In the genomic region with DNA sequence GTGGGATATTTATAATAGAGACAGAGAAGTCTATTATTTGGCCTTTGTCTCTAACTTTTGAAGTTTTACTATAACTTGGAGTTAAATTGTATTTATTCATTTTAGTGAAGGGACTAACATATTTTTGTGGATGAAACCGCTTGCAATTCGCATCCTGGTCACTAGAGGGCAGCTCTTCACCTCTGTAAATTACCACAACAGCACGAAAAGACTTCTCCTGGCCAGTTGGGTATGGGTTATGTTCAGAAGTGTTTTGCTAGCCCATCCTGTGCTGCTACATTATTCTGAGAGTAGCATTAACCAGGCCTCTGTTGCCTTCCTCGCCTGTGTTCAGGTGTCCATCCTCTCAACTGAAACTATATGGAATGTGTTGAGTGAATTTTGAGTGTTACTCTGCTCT, we compare ENCODE assay signal across 8 mouse cellular contexts.
DNase-seq lines count a peak whose midpoint lies in the region; ATAC-seq lines count a peak whose summit lies in the region.

No protein-coding gene starts in this region.

- no peak overlapping the region for H3K9ac ChIP-seq in liver, embryonic 12.5 days
- H3K9ac ChIP-seq in embryonic facial prominence, embryonic 11.5 days (replicated peaks; ENCODE audit: low read length) = no peak overlapping the region

- 7% methylated on average over 4 of the region's 4 CpGs for WGBS in liver, embryonic 12.5 days (ENCODE audit: insufficient replicate concordance)
- 12% methylated on average over 4 of the region's 4 CpGs for WGBS in embryonic facial prominence, embryonic 11.5 days

- H3K36me3 ChIP-seq in liver, embryonic 12.5 days = no peaks in the 10 kb centered on the region
- no peaks in the 10 kb centered on the region for H3K36me3 ChIP-seq in embryonic facial prominence, embryonic 11.5 days (replicated peaks; ENCODE audit: control insufficient read depth, insufficient read depth, low read depth, low read length)
- H3K36me3 ChIP-seq in splenic B cell, adult 2 months (ENCODE audit: control insufficient read depth, insufficient read depth, low read length, poor library complexity, severe bottlenecking) = no peaks in the 10 kb centered on the region

- ATAC-seq in liver, embryonic 12.5 days = no peak
- ATAC-seq in embryonic facial prominence, embryonic 11.5 days (replicated peaks; ENCODE audit: insufficient number of reproducible peaks, low FRiP score, low TSS enrichment, low read depth) = no peak

- H3K4me1 ChIP-seq in liver, embryonic 12.5 days = peaks cover 23% of the 10 kb centered on the region
- H3K4me1 ChIP-seq in embryonic facial prominence, embryonic 11.5 days (ENCODE audit: control insufficient read depth, insufficient read depth, low read length) = no peaks in the 10 kb centered on the region

- no peaks in the 10 kb centered on the region for H3K27me3 ChIP-seq in liver, embryonic 12.5 days (replicated peaks)
- no peaks in the 10 kb centered on the region for H3K27me3 ChIP-seq in embryonic facial prominence, embryonic 11.5 days (ENCODE audit: control insufficient read depth, insufficient read depth, low read length)
- no peaks in the 10 kb centered on the region for H3K27me3 ChIP-seq in splenic B cell, adult 2 months (ENCODE audit: control insufficient read depth, insufficient read depth, low read length, poor library complexity, severe bottlenecking)

- no peaks in the 10 kb centered on the region for H3K9me3 ChIP-seq in liver, embryonic 12.5 days (replicated peaks)
- no peaks in the 10 kb centered on the region for H3K9me3 ChIP-seq in embryonic facial prominence, embryonic 11.5 days (replicated peaks; ENCODE audit: control insufficient read depth, low read length)

- no peak overlapping the region for H3K27ac ChIP-seq in liver, embryonic 12.5 days
- no peak overlapping the region for H3K27ac ChIP-seq in embryonic facial prominence, embryonic 11.5 days (replicated peaks; ENCODE audit: low read depth, low read length)

- peak; percentile 39 for DNase-seq in liver
- DNase-seq in adrenal gland, postnatal 36 days = peak; percentile 39 to 62
- peak; percentile 79 for DNase-seq in embryonic facial prominence, embryonic 11.5 days (ENCODE audit: low spot score)
- peak; percentile 26 to 66 for DNase-seq in heart, postnatal 36 days
- DNase-seq in layer of hippocampus, postnatal 14 days (ENCODE audit: low spot score in 2 of 2) = peak; percentile 72 to 73
- peak; percentile 69 for DNase-seq in mesoderm, embryonic 11.5 days (ENCODE audit: low read depth, low spot score)
- peak; percentile 64 for DNase-seq in splenic B cell, adult 2 months (ENCODE audit: low read depth, low spot score)

- H3K4me2 ChIP-seq in liver, embryonic 12.5 days = no peak overlapping the region
- no peak overlapping the region for H3K4me2 ChIP-seq in embryonic facial prominence, embryonic 11.5 days (ENCODE audit: low read depth, low read length)

- H3K4me3 ChIP-seq in liver, embryonic 12.5 days = no peak overlapping the region
- no peak overlapping the region for H3K4me3 ChIP-seq in embryonic facial prominence, embryonic 11.5 days (ENCODE audit: low read depth, low read length)

- intact Hi-C loops in heart, postnatal 36 days (cut with DNase I) = loop anchor here (2.0 to 10.0 kb wide), 2 partner anchors 404 to 1330 kb away; a partner anchor contains a TSS
